Mouse (Mus musculus) heart, adult 2 months (tissue): Measurements from ENCODE around the gene Lrrn3.

Experiments
- CTCF ChIP-seq: fragments of 200-600 bp; IDR thresholded peaks from 2 replicates; pipeline ENCODE4 v1.8.1; 2022; ENCODE audit warnings: antibody characterized with exemption, mild to moderate bottlenecking, moderate library complexity
- POLR2A ChIP-seq: fragments of 200-500 bp; IDR thresholded peaks from 2 replicates; pipeline ENCODE4 v1.6.1; 2011; ENCODE audit warnings: mild to moderate bottlenecking, low read depth, low read length, control low read depth; ENCODE audit not compliant: insufficient read depth

DNA sequence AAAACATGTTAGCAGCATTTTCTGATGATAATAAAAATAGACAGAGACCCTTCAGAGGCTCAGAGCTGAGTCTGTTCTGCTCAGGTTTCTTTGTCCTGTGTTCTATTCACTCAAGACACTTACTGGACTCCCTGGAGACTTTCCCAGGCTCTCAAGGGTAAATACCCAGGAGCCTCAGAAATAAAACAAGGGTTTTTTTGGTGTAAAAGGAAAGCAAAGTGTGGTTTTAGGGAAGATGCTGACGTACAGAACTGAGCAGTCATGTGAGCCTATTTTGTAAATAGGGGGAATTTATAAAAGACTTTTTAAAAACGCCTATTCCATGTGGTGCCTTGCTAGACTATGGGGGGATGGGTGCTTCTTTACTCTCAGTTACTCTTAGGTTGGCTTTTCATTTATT is 40.5 kb upstream of the Lrrn3 start:
- no peak for TF ChIP-seq POLR2A
- no peak for TF ChIP-seq CTCF
